Mouse (Mus musculus): ENCODE measurements around the gene Gm609. TPM values are rescaled to one million over a fixed set of nuclear protein-coding genes. Genes with fewer than 3 reads are reported as not detected.

The Gm609 gene
- polyA plus RNA-seq, 1 experiment from 2014 or later: not detected

DNA sequence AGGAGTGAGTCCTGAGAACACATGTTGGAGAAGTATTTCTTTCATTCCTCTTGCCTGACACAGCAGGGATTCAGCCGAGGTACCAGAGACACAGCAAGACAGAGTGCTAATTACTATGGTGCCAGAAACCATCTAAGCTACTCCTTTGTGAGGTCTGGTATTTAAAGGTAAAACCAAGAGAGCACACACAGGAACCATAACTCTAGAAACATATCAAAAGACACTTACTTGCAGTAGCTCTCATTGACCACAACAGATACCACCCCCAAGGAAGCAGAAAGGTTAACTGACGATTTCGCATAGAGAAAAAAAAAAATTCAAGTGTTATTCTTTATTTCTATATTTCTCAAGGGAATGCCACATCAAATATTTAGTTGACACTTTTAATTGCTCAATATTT, 111.0 kb downstream of the Gm609 start:
- no peak overlapping the region for H3K4me2 ChIP-seq
- no peaks in the 10 kb centered on the region for H3K9me3 ChIP-seq (ENCODE audit: control insufficient read depth, low read length)
- WGBS: 85% methylated on average over 3 of the region's 3 CpGs
- H3K36me3 ChIP-seq (ENCODE audit: control insufficient read depth, insufficient read depth, low read length): no peaks in the 10 kb centered on the region
- no peak overlapping the region for H3K27ac ChIP-seq (ENCODE audit: low read depth, low read length)
- H3K4me3 ChIP-seq (ENCODE audit: low read depth, low read length): no peak overlapping the region
- DNase-seq (ENCODE audit: low spot score, missing footprints): no peak
- no peaks in the 10 kb centered on the region for H3K4me1 ChIP-seq (ENCODE audit: control insufficient read depth, insufficient read depth, low read length)
- H3K9ac ChIP-seq (ENCODE audit: low read length): no peak overlapping the region
- ATAC-seq (ENCODE audit: low FRiP score): no peak
- H3K27me3 ChIP-seq (ENCODE audit: control insufficient read depth, insufficient read depth, low read length): no peaks in the 10 kb centered on the region

- H3K9ac ChIP-seq (ENCODE audit: low read length): no peak overlapping the region
- no peak overlapping the region for H3K4me3 ChIP-seq (ENCODE audit: low read depth, low read length)
- no peaks in the 10 kb centered on the region for H3K27me3 ChIP-seq (ENCODE audit: control insufficient read depth, insufficient read depth, low read length)
- H3K36me3 ChIP-seq (ENCODE audit: control insufficient read depth, insufficient read depth, low read length): no peaks in the 10 kb centered on the region
- 84% methylated on average over 3 of the region's 3 CpGs for WGBS
- ATAC-seq (ENCODE audit: low FRiP score): no peak
- H3K4me2 ChIP-seq: no peak overlapping the region
- no peak for DNase-seq (ENCODE audit: low spot score, missing footprints)
- H3K27ac ChIP-seq (ENCODE audit: low read depth, low read length): no peak overlapping the region
- no peaks in the 10 kb centered on the region for H3K9me3 ChIP-seq (ENCODE audit: control insufficient read depth, low read length)
- H3K4me1 ChIP-seq (ENCODE audit: control insufficient read depth, insufficient read depth, low read length): no peaks in the 10 kb centered on the region
Measured at GRCm38 (mm10) chr16:45378959-45379358, 113.8 kb downstream of the Gm609 start.

- Histone ChIP-seq H3K4me1 (ENCODE audit: control insufficient read depth, insufficient read depth, low read length) (no peaks in the 10 kb centered on the region), H3K27ac (ENCODE audit: low read depth, low read length) (no peak overlapping the region), H3K4me3 (ENCODE audit: low read depth, low read length) (no peak overlapping the region), H3K36me3 (ENCODE audit: control insufficient read depth, insufficient read depth, low read length) (no peaks in the 10 kb centered on the region), H3K9me3 (ENCODE audit: control insufficient read depth, low read length) (no peaks in the 10 kb centered on the region), H3K9ac (ENCODE audit: low read length) (no peak overlapping the region), H3K4me2 (no peak overlapping the region), H3K27me3 (ENCODE audit: control insufficient read depth, insufficient read depth, low read length) (no peaks in the 10 kb centered on the region)
- ATAC-seq (ENCODE audit: low FRiP score) (no peak), DNase-seq (ENCODE audit: low spot score, missing footprints) (peak; percentile 2)
- WGBS: 92% methylated on average over 5 of the region's 5 CpGs
Measured at GRCm38 (mm10) chr16:45378147-45378943, 114.4 kb downstream of the Gm609 start.

GRCm38 (mm10) chr16:45377332-45377731, 115.4 kb downstream of the Gm609 start:
- no peaks in the 10 kb centered on the region for H3K9me3 ChIP-seq (ENCODE audit: control insufficient read depth, low read length)
- DNase-seq (ENCODE audit: low spot score, missing footprints): no peak
- H3K27ac ChIP-seq (ENCODE audit: low read depth, low read length): no peak overlapping the region
- H3K4me2 ChIP-seq: no peak overlapping the region
- H3K9ac ChIP-seq (ENCODE audit: low read length): no peak overlapping the region
- 85% methylated on average over 4 of the region's 4 CpGs for WGBS
- no peaks in the 10 kb centered on the region for H3K36me3 ChIP-seq (ENCODE audit: control insufficient read depth, insufficient read depth, low read length)
- H3K27me3 ChIP-seq (ENCODE audit: control insufficient read depth, insufficient read depth, low read length): no peaks in the 10 kb centered on the region
- no peaks in the 10 kb centered on the region for H3K4me1 ChIP-seq (ENCODE audit: control insufficient read depth, insufficient read depth, low read length)
- no peak for ATAC-seq (ENCODE audit: low FRiP score)
- H3K4me3 ChIP-seq (ENCODE audit: low read depth, low read length): no peak overlapping the region

GRCm38 (mm10) chr16:45376812-45377211, 116.0 kb downstream of the Gm609 start:
- WGBS: 61% methylated on average over 2 of the region's 2 CpGs
- H3K4me3 ChIP-seq (ENCODE audit: low read depth, low read length): no peak overlapping the region

GRCm38 (mm10) chr16:45376294-45376693, 116.5 kb downstream of the Gm609 start:
- H3K9ac ChIP-seq (ENCODE audit: low read length): no peak overlapping the region
- WGBS: 81% methylated on average over 4 of the region's 4 CpGs
- ATAC-seq (ENCODE audit: low FRiP score) (no peak), DNase-seq (ENCODE audit: low spot score, missing footprints) (peak; percentile 75)
- H3K36me3 ChIP-seq (ENCODE audit: control insufficient read depth, insufficient read depth, low read length): no peaks in the 10 kb centered on the region
- no peaks in the 10 kb centered on the region for H3K9me3 ChIP-seq (ENCODE audit: control insufficient read depth, low read length)
- no peaks in the 10 kb centered on the region for H3K4me1 ChIP-seq (ENCODE audit: control insufficient read depth, insufficient read depth, low read length)
- no peak overlapping the region for H3K27ac ChIP-seq (ENCODE audit: low read depth, low read length)
- H3K4me2 ChIP-seq: no peak overlapping the region
- H3K4me3 ChIP-seq (ENCODE audit: low read depth, low read length): no peak overlapping the region
- H3K27me3 ChIP-seq (ENCODE audit: control insufficient read depth, insufficient read depth, low read length): no peaks in the 10 kb centered on the region

More at GRCm38 (mm10) chr16:45376812-45377211, 116.0 kb downstream of the Gm609 start:
- Histone ChIP-seq H3K27me3 (ENCODE audit: control insufficient read depth, insufficient read depth, low read length) (no peaks in the 10 kb centered on the region), H3K4me1 (ENCODE audit: control insufficient read depth, insufficient read depth, low read length) (no peaks in the 10 kb centered on the region), H3K36me3 (ENCODE audit: control insufficient read depth, insufficient read depth, low read length) (no peaks in the 10 kb centered on the region), H3K9me3 (ENCODE audit: control insufficient read depth, low read length) (no peaks in the 10 kb centered on the region), H3K9ac (ENCODE audit: low read length) (no peak overlapping the region), H3K27ac (ENCODE audit: low read depth, low read length) (no peak overlapping the region), H3K4me2 (no peak overlapping the region)
- DNase-seq (ENCODE audit: low spot score, missing footprints) (peak; percentile 26), ATAC-seq (ENCODE audit: low FRiP score) (no peak)

DNA sequence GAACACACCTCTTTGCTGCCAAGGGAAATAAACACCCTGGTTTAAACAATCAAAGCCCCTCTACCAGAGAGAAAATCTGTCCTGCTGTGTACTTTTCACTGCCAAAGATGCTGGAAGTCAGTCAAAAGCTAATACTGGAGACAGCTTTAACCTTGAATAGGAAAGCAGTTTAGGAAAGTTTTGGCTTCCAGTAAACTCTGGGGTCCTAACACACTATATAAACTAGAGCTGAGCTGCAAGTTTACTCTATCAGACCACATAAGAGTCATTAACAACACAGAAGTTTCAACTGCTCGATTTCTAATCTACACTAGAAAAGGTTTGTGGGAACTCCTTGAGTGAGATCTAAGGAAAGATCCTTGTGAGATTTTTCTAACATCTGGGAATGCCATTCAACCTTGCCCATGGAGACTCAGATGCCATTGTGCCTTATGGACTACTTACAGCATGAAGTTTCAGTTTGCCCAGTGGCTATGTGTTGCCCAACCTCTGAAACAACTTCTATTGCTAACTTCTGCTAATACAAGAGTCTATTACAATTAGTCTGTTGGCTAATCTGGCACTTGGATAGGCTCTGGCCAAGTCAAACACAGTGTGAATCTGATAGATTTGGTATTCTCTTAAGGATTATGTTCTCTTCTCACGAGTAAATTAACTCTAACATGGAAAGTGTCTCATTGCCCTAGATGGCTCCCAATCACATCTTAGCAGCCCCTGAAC, 117.1 kb downstream of the Gm609 start:
- no peak overlapping the region for H3K27ac ChIP-seq (ENCODE audit: low read depth, low read length)
- no peaks in the 10 kb centered on the region for H3K4me1 ChIP-seq (ENCODE audit: control insufficient read depth, insufficient read depth, low read length)
- H3K27me3 ChIP-seq (ENCODE audit: control insufficient read depth, insufficient read depth, low read length): no peaks in the 10 kb centered on the region
- no peak overlapping the region for H3K9ac ChIP-seq (ENCODE audit: low read length)
- DNase-seq (ENCODE audit: low spot score, missing footprints): peak; percentile 75
- H3K36me3 ChIP-seq (ENCODE audit: control insufficient read depth, insufficient read depth, low read length): no peaks in the 10 kb centered on the region
- H3K4me2 ChIP-seq: no peak overlapping the region
- no peaks in the 10 kb centered on the region for H3K9me3 ChIP-seq (ENCODE audit: control insufficient read depth, low read length)
- ATAC-seq (ENCODE audit: low FRiP score): no peak
- WGBS: 78% methylated on average over 2 of the region's 2 CpGs
- no peak overlapping the region for H3K4me3 ChIP-seq (ENCODE audit: low read depth, low read length)

GRCm38 (mm10) chr16:45374074-45374473, 118.7 kb downstream of the Gm609 start:
- no peaks in the 10 kb centered on the region for H3K4me1 ChIP-seq (ENCODE audit: control insufficient read depth, insufficient read depth, low read length)
- H3K27me3 ChIP-seq (ENCODE audit: control insufficient read depth, insufficient read depth, low read length): no peaks in the 10 kb centered on the region
- H3K9me3 ChIP-seq (ENCODE audit: control insufficient read depth, low read length): no peaks in the 10 kb centered on the region
- 81% methylated on average over 2 of the region's 2 CpGs for WGBS
- DNase-seq (ENCODE audit: low spot score, missing footprints): no peak
- H3K4me3 ChIP-seq (ENCODE audit: low read depth, low read length): no peak overlapping the region
- no peak overlapping the region for H3K4me2 ChIP-seq
- H3K27ac ChIP-seq (ENCODE audit: low read depth, low read length): no peak overlapping the region
- no peaks in the 10 kb centered on the region for H3K36me3 ChIP-seq (ENCODE audit: control insufficient read depth, insufficient read depth, low read length)
- ATAC-seq (ENCODE audit: low FRiP score): no peak
- H3K9ac ChIP-seq (ENCODE audit: low read length): no peak overlapping the region

DNA sequence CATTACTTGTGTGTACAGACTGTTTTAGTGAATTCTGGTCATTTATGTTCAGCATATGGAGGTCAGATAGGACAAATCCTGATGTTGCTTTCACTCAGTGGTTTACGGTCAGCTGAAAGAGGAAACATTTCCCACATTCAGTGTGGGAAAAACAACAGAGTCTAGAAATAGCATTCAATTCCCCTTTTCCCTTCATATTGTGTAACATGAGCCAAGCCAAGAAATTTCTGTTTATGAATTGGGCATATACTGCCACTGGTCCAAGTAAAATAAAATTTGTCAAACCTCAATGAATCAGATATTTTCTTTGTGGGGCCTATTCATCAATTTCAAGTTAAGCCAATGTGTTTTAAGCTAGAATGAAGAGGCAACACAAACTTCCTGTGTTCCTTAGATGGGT, 121.7 kb downstream of the Gm609 start:
- no peaks in the 10 kb centered on the region for H3K9me3 ChIP-seq (ENCODE audit: control insufficient read depth, low read length)
- no peak for DNase-seq (ENCODE audit: low spot score, missing footprints)
- no peaks in the 10 kb centered on the region for H3K4me1 ChIP-seq (ENCODE audit: control insufficient read depth, insufficient read depth, low read length)
- no peak overlapping the region for H3K27ac ChIP-seq (ENCODE audit: low read depth, low read length)
- no peak overlapping the region for H3K9ac ChIP-seq (ENCODE audit: low read length)
- no peaks in the 10 kb centered on the region for H3K27me3 ChIP-seq (ENCODE audit: control insufficient read depth, insufficient read depth, low read length)
- no peak overlapping the region for H3K4me3 ChIP-seq (ENCODE audit: low read depth, low read length)
- ATAC-seq (ENCODE audit: low FRiP score): no peak
- 93% methylated on average over 1 of the region's 1 CpGs for WGBS
- no peaks in the 10 kb centered on the region for H3K36me3 ChIP-seq (ENCODE audit: control insufficient read depth, insufficient read depth, low read length)
- no peak overlapping the region for H3K4me2 ChIP-seq

Data from midbrain, embryonic 11.5 days (tissue).